Mouse (Mus musculus) ES-E14 (cell line): ENCODE measurements around the gene Ykt6. TPM values are rescaled to one million over a fixed set of nuclear protein-coding genes. Genes with fewer than 3 reads are reported as not detected.

Experiments used
- DNase-seq: peaks from one replicate; pipeline ENCODE4 v3.0.0-alpha.2; 2013; ENCODE audit warnings: low read depth, low spot score
- H3K27ac ChIP-seq: 2 replicates; pipeline ENCODE4 v1.5.1; 2012; ENCODE audit warnings: low read depth, mild to moderate bottlenecking, low read length, moderate library complexity, mixed read lengths; ENCODE audit not compliant: poor library complexity, insufficient read depth, severe bottlenecking
- H3K36me3 ChIP-seq: 2 replicates; pipeline ENCODE4 v1.6.1; 2012; ENCODE audit warnings: mild to moderate bottlenecking, low read length, moderate library complexity, mixed read lengths; ENCODE audit not compliant: control insufficient read depth, poor library complexity, insufficient read depth, severe bottlenecking
- H3K4me1 ChIP-seq, 2 experiments: fragments of 150-350 bp in 1 of 2; sonication (generic) in 1 of 2; 2 replicates each; pipeline ENCODE4 v1.6.1; 2012; ENCODE audit warnings: low read length in 2 of 2, mild to moderate bottlenecking in 1 of 2, mixed read lengths in 1 of 2; ENCODE audit not compliant: control insufficient read depth in 2 of 2, insufficient read depth in 2 of 2, poor library complexity in 1 of 2
- H3K4me3 ChIP-seq, 2 experiments: fragments of 150-350 bp in 1 of 2; sonication (generic) in 1 of 2; 2 replicates each; pipeline ENCODE4 v1.5.1; 2012; ENCODE audit warnings: low read length in 2 of 2, low read depth in 1 of 2, mild to moderate bottlenecking in 1 of 2, mixed read lengths in 1 of 2; ENCODE audit not compliant: insufficient read depth in 1 of 2, poor library complexity in 1 of 2, severe bottlenecking in 1 of 2
- H3K9ac ChIP-seq: 2 replicates; pipeline ENCODE4 v1.6.1; 2012; ENCODE audit warnings: low read depth, mild to moderate bottlenecking, low read length, mixed read lengths; ENCODE audit not compliant: poor library complexity, insufficient read depth, severe bottlenecking
- H3K9me3 ChIP-seq: fragments of 150-350 bp; sonication (generic); 2 replicates; pipeline ENCODE4 v1.6.1; 2012; ENCODE audit warnings: low read depth, mild to moderate bottlenecking, low read length; ENCODE audit not compliant: control insufficient read depth, insufficient read depth
- CHD2 ChIP-seq: IDR thresholded peaks from 2 replicates; pipeline ENCODE4 v1.6.1; 2014; ENCODE audit warnings: mild to moderate bottlenecking, low read depth, low read length, inconsistent platforms
- HCFC1 ChIP-seq: IDR thresholded peaks from 2 replicates; pipeline ENCODE4 v1.6.1; 2012; ENCODE audit warnings: low read length, inconsistent platforms, borderline replicate concordance; ENCODE audit not compliant: insufficient read depth
- MAFK ChIP-seq: IDR thresholded peaks from 2 replicates; pipeline ENCODE4 v1.6.1; 2014; ENCODE audit warnings: mild to moderate bottlenecking, low read depth, low read length, inconsistent platforms; ENCODE audit not compliant: insufficient read depth
- ZC3H11A ChIP-seq: IDR thresholded peaks from 2 replicates; pipeline ENCODE4 v1.6.1; 2012; ENCODE audit warnings: low read depth, mild to moderate bottlenecking, inconsistent platforms, low read length, borderline replicate concordance
- ZNF384 ChIP-seq: IDR thresholded peaks from 2 replicates; pipeline ENCODE4 v1.6.1; 2012; ENCODE audit warnings: low read depth, low read length, inconsistent platforms
- in situ Hi-C, 2 experiments: fragments of 600-800 bp; cut with MboI; formaldehyde crosslinking; loops; one replicate each; pipeline ENCODE4 v1.15.1; 2025; ENCODE audit warnings: low sequenced_read_pairs in 2 of 2, inconsistent platforms in 1 of 2; ENCODE audit not compliant: unreplicated experiment in 2 of 2
- total RNA-seq: library from RNA; depleted of rRNA; stranded (reverse); fragments of 300-350 nt; gene quantifications from 2 replicates; pipeline ENCODE4 v1.2.3, GENCODE M21; 2012

Ykt6 gene
- total RNA-seq, 1 experiment = 72.2 TPM

- H3K4me1 ChIP-seq = peaks cover 4 to 16% of the 10 kb centered on the region in 2 experiments; a peak in 2 of 4 replicates
- in situ Hi-C loops = no loop called here
- H3K27ac ChIP-seq = no peak overlapping the region
- no peaks in the 10 kb centered on the region for H3K9me3 ChIP-seq
- no peak overlapping the region for H3K9ac ChIP-seq
- no peak for DNase-seq
- no peak for TF ChIP-seq ZNF384
- no peak for TF ChIP-seq MAFK
- no peak for TF ChIP-seq CHD2
- TF ChIP-seq HCFC1 = no peak
- TF ChIP-seq ZC3H11A = no peak
- H3K36me3 ChIP-seq = no peaks in the 10 kb centered on the region; the same call in 1 of the 2 replicates
- no peak overlapping the region for H3K4me3 ChIP-seq
Measured at GRCm38 (mm10) chr11:5980561-5980960, 25.1 kb downstream of the Ykt6 start.

GRCm38 (mm10) chr11:5981323-5981722, 25.8 kb downstream of the Ykt6 start:
- H3K36me3 ChIP-seq = no peaks in the 10 kb centered on the region; the same call in 1 of the 2 replicates
- DNase-seq = no peak

DNA sequence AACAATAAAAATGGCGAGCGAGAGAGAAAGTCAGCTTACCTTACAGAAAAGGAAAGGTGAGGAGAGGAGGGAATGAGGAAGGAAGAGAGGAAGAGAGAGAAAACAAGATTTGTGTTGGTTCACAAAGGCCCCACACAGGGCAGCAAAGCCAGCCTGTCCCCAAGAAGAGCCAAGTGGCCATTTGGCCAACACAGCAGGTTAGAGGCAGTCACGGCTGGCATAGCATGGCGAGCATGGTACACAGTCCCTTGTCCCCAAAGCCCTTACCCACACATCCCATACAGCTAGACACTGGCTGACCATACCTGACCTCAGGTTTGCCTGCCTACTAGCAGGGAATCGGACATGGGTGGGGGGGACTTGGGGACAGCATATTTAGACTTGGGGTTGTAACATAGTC, 28.1 kb downstream of the Ykt6 start:
- TF ChIP-seq ZNF384 (no peak), CHD2 (no peak), HCFC1 (no peak), ZC3H11A (no peak), MAFK (no peak)
- H3K4me3 ChIP-seq = no peak overlapping the region
- H3K27ac ChIP-seq = no peak overlapping the region
- peaks cover 2% of the 10 kb centered on the region; the same call in 1 of the 2 replicates for H3K36me3 ChIP-seq
- H3K9ac ChIP-seq = no peak overlapping the region
- in situ Hi-C loops = no loop called here
- DNase-seq = no peak
- H3K4me1 ChIP-seq = peaks cover 0 to 6% of the 10 kb centered on the region in 2 experiments; a peak in 2 of 4 replicates
- no peaks in the 10 kb centered on the region for H3K9me3 ChIP-seq

More at GRCm38 (mm10) chr11:5981323-5981722, 25.8 kb downstream of the Ykt6 start:
- Histone ChIP-seq H3K4me1 (peaks cover 4 to 14% of the 10 kb centered on the region in 2 experiments; a peak in 2 of 4 replicates), H3K9me3 (no peaks in the 10 kb centered on the region), H3K27ac (no peak overlapping the region), H3K9ac (no peak overlapping the region; the same call in 1 of the 2 replicates), H3K4me3 (no peak overlapping the region)
- in situ Hi-C loops = no loop called here
- TF ChIP-seq ZNF384 = no peak
- no peak for TF ChIP-seq ZC3H11A
- TF ChIP-seq CHD2 = no peak
- TF ChIP-seq MAFK = no peak
- TF ChIP-seq HCFC1 = no peak

DNA sequence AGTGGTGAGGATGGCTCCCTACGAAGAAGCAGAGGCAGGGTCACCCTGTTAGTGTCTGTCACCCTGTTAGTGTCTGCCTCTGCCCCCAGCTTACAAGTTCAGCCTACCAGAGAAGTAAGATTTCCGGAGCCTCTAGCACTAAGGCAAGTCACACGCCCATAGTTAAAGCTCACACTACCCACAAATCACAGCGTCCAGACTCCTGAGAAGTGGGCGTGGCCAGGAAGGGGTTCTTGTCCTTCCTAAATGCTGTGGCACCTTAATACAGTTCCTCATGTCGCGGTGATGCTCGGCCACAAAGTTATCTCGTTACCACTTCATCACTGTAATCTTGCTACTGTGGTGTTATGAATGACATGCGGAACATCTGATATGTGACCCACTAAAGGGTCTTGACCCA, 32.6 kb downstream of the Ykt6 start:
- H3K4me1 ChIP-seq = peaks cover 2 to 9% of the 10 kb centered on the region in 2 experiments; a peak in 1 of 4 replicates
- no peak overlapping the region for H3K9ac ChIP-seq
- H3K9me3 ChIP-seq = no peaks in the 10 kb centered on the region
- peaks cover 3% of the 10 kb centered on the region; the same call in 1 of the 2 replicates for H3K36me3 ChIP-seq
- no peak overlapping the region for H3K27ac ChIP-seq
- no peak overlapping the region for H3K4me3 ChIP-seq
- no peak for DNase-seq
- TF ChIP-seq MAFK (no peak), HCFC1 (no peak), ZNF384 (no peak), ZC3H11A (no peak), CHD2 (no peak)
- in situ Hi-C loops = no loop called here
